Mouse (Mus musculus) cerebellum, adult 9-10 months (tissue): ENCODE data around the gene Arhgef26.

Source experiments
- DNase-seq: peaks from one replicate; pipeline ENCODE4 v3.0.0; 2022

The Arhgef26 gene

GRCm38 (mm10) chr3:62454096-62454495, 116.0 kb downstream of the Arhgef26 start:
- no peak for DNase-seq

DNA sequence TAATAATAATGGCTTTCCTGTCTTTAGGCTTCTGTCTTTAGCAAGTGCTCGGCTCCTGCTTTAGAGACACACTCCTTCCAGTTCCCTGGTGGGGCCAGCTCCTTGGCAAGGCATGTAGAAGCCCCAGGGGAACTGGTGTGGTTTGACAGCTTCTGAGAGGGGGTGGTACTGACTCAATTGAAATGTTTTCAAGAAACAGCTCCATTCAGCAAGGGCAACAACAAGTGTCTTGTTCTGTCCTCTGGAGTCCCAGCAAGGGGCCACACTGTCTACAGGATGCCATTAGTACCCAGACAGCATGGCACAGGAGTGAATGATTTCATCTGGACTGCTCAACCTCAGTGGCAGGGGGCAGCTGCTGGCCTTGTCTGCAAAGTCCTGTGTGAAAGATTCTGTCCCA, 117.7 kb downstream of the Arhgef26 start:
- DNase-seq, result peak; percentile 39

DNA sequence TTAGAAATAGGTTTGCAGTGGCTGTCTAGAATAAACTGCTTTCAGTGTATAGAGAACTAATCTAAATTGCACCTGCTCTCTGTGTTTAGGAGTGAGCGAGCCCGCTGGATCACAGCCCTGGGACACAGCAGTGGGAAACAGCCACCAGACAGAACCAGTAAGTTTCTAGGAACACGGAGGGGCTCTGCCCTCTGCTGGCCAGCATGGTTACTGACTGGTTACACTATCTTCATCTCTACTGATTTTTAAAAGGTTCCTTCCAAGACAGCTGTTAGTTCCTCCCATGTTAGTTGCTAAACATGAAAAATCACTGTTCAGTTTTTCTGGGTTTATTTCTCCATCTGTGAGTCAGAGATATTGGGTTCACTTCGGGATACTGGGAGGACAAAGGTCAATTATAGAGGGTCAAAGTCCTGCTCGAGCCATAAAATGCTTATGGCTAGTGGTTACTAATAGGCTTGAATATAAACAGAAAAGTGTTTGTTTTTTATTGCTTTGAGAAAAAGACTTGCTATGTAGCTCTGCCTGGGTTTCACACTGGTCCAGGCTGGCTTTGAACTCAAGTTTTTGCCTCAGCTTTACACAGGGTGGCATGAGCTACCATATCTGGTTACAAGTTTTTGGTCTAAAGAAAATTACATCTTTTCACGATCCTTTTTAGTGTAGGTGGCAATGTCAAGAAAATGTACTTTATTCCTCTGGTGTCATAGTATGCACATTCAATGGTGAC, 120.3 kb downstream of the Arhgef26 start:
- DNase-seq, result peak; percentile 31

GRCm38 (mm10) chr3:62459483-62459882, 121.3 kb downstream of the Arhgef26 start:
- DNase-seq, result no peak

- DNase-seq, result no peak
Measured at GRCm38 (mm10) chr3:62464276-62464675, 126.1 kb downstream of the Arhgef26 start.

DNA sequence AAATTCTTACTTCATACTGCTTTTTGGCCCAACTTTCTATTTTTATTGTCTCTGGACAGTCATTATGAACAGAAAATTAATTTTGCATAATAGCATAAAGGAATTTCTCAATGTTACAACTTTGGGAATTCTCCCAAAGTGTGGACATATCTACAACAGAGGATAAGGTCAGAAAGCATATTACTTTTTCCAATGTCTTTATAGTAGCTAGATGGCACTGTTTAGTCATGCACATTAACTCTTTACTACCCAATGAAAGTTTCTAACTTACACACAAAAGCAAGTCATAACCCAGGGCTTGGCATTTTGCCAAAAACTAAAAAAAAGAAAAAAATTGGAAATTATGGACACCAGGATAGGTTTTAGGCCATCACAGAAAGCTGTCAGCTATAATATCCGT, 132.0 kb downstream of the Arhgef26 start:
- DNase-seq, result no peak

DNA sequence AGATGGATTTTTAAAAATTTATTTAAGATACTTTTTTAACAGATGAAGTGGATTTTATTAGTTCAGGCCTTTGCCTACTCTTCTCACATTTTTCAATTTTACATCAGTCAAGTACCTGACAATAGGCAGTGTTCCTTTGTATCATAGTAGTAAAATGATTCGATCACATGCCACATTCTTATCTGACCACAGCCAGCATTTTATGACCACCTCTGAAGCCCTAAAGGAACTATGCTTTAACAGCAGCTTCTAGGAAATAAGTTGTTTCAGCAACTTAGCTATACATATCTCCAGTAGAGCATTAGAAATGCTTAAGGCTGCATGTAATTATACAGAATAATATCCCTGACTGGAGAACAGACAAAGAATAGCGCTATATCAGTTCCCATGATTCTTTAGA, 146.2 kb downstream of the Arhgef26 start:
- DNase-seq, result no peak

GRCm38 (mm10) chr3:62492568-62492967, 154.4 kb downstream of the Arhgef26 start:
- no peak for DNase-seq

DNA sequence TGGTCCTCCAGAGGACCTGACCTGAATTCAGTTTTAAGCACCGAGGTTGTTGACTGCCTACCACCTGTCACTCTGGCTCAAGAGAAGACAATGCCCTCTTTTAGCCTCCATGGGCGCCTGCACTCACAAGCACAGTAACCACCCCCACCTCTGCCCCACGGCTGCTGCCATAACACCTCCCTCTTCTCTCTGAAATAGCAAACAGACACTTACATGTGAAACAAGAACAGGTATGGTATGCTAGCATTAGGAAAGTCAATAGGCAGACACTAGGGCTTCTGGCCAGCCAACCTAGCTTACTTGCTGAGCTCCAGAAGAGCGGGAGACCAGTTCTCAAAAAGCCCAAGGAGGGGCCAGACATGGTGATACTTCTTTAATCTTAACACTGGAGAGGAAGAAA, 161.2 kb downstream of the Arhgef26 start:
- DNase-seq, result no peak

DNA sequence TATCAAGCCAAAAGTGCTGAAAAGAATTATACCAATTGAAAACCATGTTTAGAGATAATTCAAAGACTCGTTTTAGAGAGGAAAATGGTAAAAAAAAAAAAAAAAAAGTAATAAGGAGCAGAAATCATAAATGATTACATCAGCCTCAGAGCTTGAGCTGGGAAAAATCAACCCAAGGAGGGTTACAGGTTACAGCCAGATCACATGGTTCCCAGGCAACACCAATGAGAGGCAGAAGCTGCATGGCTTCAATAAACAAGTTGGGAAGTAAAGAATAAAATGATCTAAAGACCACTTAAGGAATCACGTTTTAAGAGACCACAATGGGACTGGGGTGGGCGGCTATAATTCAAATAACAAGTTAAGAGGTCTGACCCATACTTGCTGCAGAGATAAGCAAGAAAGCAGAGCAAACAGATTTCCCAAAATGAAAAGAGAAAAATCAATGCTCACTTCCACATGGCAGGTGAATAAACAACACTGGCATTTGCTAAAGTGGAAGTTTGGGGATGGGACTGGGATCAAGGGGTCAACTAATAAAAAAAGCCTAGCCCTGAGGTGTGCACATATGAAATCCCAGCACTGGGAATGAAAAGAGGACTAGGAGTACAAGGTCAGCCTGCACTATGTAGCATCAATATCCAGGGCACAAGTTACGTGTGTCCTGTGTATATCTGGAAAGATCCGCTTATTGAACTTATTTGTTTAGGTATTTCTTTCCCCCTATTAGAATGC, 167.2 kb downstream of the Arhgef26 start:
- DNase-seq, result no peak

DNA sequence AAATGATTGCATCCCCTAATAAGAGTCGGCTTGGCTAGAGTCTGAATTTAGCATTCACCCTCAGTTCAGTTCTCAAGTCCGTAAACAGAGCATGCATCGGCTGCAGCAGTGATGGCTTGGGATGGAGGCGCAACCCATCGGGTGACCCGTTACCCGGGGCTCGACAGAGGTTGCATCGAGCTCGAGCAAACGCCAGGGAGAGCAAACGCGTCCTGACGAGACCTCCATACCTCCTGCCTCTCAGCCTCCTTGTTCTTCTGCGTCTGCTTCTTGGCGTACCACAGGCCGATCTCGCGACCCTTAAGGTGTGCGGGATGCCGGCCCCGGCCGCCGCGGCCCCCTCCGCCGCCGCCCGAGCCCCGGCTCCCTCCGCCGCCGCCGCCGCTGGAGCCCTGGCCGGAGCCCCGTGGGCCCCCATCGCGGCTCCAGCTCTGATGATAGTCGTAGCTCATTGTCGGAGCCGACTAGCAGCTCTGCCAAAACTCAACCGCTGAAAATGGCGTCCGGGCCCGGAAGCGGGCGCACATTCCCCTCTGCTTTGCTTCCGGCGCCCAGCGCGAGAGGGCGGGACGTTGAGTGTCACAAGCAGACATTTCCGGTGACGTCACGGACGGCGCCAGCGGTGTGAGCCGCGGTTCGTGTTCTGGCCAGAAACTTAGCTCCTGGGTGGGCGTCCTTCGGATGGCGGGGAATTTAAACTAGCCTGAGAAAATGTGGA, 168.5 kb downstream of the Arhgef26 start, which contains the start of gene Dhx36:
Gene Dhx36, minus strand, starts transcription at position 517 of the 718 bp plus-strand sequence.
- DNase-seq, result peak; percentile 95

DNA sequence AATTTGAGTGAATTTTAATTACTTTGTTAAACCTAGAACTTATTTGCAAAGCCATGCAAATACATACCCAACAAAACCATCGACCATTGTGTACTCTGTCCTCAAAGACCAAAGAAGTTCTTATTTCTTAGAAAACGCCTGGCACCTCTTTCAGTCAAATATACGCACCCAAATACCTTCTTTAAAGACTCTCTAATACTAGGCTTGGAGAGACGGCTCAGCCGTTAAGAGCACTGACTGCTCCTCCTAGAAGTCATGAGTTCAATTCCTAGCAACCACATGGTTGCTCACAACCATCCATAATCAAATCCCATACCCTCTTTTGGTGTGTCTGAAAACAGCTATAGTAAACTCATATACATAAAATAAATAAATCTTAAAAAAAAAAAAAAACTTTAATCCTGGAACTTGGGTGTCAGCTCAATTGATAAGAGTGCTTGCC, 169.1 kb downstream of the Arhgef26 start:
- DNase-seq, result no peak
